Mouse (Mus musculus) gonadal fat pad, adult 2 months (tissue): Measurements from ENCODE around the gene E330034G19Rik. TPM values are rescaled to one million over a fixed set of nuclear protein-coding genes. Genes with fewer than 3 reads are reported as not detected.
"Not testable (repeated sequence)": the region's sequence is repeated elsewhere in the genome, so short reads cannot be mapped to it uniquely, and the experiment has no call there.

Experiments
- DNase-seq: peaks from one replicate; pipeline ENCODE4 v3.0.0-alpha.2; 2012; ENCODE audit warnings: low read depth
- polyA plus RNA-seq: library from polyadenylated mRNA; depleted of rRNA; stranded (reverse); fragments of >200 nt; gene quantifications from 2 replicates; pipeline ENCODE4 v1.2.3, GENCODE M21; 2012; rRNA removed

Gene E330034G19Rik
- polyA plus RNA-seq, 1 experiment, result 0.12 TPM

DNA sequence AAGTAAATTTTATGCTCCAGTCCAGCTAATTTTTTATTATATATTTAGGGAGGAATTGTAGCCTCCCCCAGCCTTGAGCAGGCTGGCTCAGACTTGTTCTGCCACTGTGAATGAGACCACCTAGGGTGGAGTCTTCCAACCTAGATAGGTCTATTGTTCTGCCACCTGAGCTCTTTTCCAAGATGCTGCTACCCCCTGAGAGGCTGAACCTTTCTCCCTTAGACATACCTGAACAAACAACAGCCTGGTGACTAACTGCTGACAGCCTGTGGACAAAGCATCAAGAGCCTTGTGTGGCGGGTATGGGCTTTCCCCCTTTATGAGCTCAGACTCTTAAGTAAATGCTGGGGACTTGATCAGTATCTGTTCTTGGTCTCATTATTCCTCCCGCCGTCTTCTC lies 54.0 kb downstream of the E330034G19Rik start:
- not testable (repeated sequence) for DNase-seq

DNA sequence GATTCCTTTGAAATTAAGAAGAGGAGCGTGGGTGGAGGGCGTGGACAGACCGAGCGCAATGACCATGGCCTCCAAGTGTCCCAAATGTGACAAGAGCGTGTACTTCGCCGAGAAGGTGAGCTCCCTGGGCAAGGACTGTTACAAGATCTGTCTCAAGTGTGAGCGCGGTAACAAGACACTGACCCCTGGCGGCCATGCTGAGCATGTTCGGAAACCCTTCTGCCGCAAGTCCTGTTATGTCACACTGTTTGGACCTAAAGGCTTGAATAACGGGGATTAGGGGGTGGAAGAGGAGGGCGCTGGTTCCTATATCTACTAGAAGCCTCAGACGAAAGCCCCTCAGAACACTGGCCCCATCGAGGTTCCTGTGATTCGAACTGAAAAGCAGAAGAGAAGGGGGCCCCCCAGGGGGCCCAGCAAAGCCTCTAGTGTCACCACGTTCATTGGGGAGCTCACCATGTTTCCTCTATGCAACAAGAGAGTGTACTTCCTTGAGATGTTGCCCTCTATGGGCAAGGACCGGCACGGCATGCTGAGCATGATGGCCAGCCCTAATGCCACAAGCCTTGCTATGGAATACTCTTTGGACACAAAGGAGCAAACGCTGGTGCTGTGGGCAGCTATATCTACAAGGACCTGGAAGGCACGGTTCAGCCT lies 65.4 kb downstream of the E330034G19Rik start:
- no peak for DNase-seq

Other genes starting within 250 kb of the E330034G19Rik start
- 83.6 and 108 TPM in 2 replicates for gene Dlg5, start 47.3 kb upstream of the E330034G19Rik start, polyA plus RNA-seq
- gene Polr3a, start 193.8 kb downstream of the E330034G19Rik start, polyA plus RNA-seq, result 8.7 and 9.5 TPM in 2 replicates
- 802 and 1,079 TPM in 2 replicates for gene Rps24, start 193.9 kb downstream of the E330034G19Rik start, polyA plus RNA-seq